Mouse (Mus musculus) kidney, adult 2 months (tissue): ENCODE results near the gene Rps6kb2.

Source experiments
- CTCF ChIP-seq: fragments of 200-500 bp; conservative IDR thresholded peaks from 2 replicates; pipeline ENCODE4 v1.5.1; 2011; ENCODE audit warnings: low read depth, mild to moderate bottlenecking, control low read depth, low read length, moderate library complexity, mixed read lengths; ENCODE audit not compliant: insufficient read depth, insufficient read length
- POLR2A ChIP-seq: fragments of 200-500 bp; IDR thresholded peaks from one replicate; pipeline ENCODE4 v1.6.1; 2011; ENCODE audit warnings: low read depth, low read length, control low read depth

DNA sequence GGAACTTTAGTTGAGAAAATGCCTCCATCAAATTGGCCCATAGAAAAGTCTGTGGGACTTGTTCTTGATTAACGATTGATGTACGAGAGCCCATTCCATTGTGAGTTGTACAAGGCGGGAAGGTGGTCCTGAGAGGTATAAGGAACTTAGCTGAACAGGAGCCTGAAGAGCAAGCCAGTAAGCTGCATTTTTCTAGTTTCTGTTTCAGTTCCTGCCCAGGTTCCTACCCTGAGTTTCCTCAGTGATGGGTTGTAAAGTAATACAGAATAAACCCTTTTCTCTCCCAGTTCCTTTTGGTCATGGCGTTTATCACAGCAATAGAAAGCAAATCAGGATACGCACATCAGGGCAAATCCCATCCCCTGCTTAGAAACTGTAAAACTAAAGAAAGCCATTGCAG, 25.2 kb downstream of the Rps6kb2 start:
- TF ChIP-seq POLR2A: no peak
- no peak for TF ChIP-seq CTCF
